14 mouse cellular contexts compared by ENCODE assay signal in genomic region chr14:87799803-87800202, GRCm38 (mm10).
"Had no signal": no experiment of that assay in that cellular context is flagged by ENCODE, and none has a peak within 500 bp of the region (broad histone marks: within the 10 kb centered on the region; RNA-seq: fewer than 3 reads in every experiment).

No protein-coding gene starts in this region.

- H3K9ac ChIP-seq: limb, embryonic 15.5 days; liver, embryonic 12.5 days; lung, embryonic 15.5 days; neural tube, embryonic 12.5 days had no signal

- H3K27ac ChIP-seq: hindbrain, postnatal 0 days; limb, embryonic 15.5 days; liver, embryonic 12.5 days; lung, embryonic 15.5 days; macrophage; neural tube, embryonic 12.5 days; stomach, postnatal 0 days had no signal

- ATAC-seq: hindbrain, postnatal 0 days; liver, embryonic 12.5 days had no signal

- H3K4me2 ChIP-seq: limb, embryonic 15.5 days; liver, embryonic 12.5 days; lung, embryonic 15.5 days; midbrain, embryonic 11.5 days; neural tube, embryonic 12.5 days had no signal

- H3K9me3 ChIP-seq: limb, embryonic 15.5 days; liver, embryonic 12.5 days; lung, embryonic 15.5 days; neural tube, embryonic 12.5 days had no signal

- H3K4me3 ChIP-seq: limb, embryonic 15.5 days; liver, embryonic 12.5 days; lung, embryonic 15.5 days; megakaryocyte, embryonic 14.5 days; neural tube, embryonic 12.5 days had no signal

- H3K36me3 ChIP-seq: limb, embryonic 15.5 days; liver, embryonic 12.5 days; lung, embryonic 15.5 days; neural tube, embryonic 12.5 days had no signal

- H3K27me3 ChIP-seq: limb, embryonic 15.5 days; liver, embryonic 12.5 days; lung, embryonic 15.5 days; megakaryocyte, embryonic 14.5 days; neural tube, embryonic 12.5 days had no signal

- H3K4me1 ChIP-seq: limb, embryonic 15.5 days; liver, embryonic 12.5 days; lung, embryonic 15.5 days; megakaryocyte, embryonic 14.5 days; neural tube, embryonic 12.5 days had no signal

- DNase-seq: layer of hippocampus, adult 9-11 months; layer of hippocampus, postnatal 36 days; lung, postnatal 14 days; thymus, adult 2 months; thymus, postnatal 36 days had no signal
